Mouse (Mus musculus): Measurements from ENCODE around the gene Tanc2. TPM values are rescaled to one million over a fixed set of nuclear protein-coding genes. Genes with fewer than 3 reads are reported as not detected.

Gene Tanc2
- total and polyA plus RNA-seq, 3 experiments = 0.04 to 0.18 TPM; not detected in 1

- H3K4me3 ChIP-seq (ENCODE audit: control insufficient read depth in 1 of 2, insufficient read depth in 1 of 2, low read depth in 2 of 2, low read length in 2 of 2) = no peak overlapping the region
- H3K27ac ChIP-seq (ENCODE audit: control insufficient read depth, low read depth, low read length) = no peak overlapping the region
- H3K9ac ChIP-seq (ENCODE audit: control insufficient read depth, low read depth, low read length, poor library complexity, severe bottlenecking) = no peak overlapping the region
- H3K79me2 ChIP-seq (ENCODE audit: control insufficient read depth, insufficient read depth, low read length, poor library complexity) = no peaks in the 10 kb centered on the region
- H3K36me3 ChIP-seq (ENCODE audit: control insufficient read depth in 1 of 2, insufficient read depth in 2 of 2, low read length in 2 of 2) = peaks cover 0 to 6% of the 10 kb centered on the region in 2 experiments; a peak in 2 of 4 replicates
- H3K4me1 ChIP-seq (ENCODE audit: control insufficient read depth in 1 of 2, insufficient read depth in 2 of 2, low read length in 2 of 2) = peaks cover 0 to 26% of the 10 kb centered on the region in 2 experiments; a peak in 3 of 4 replicates
- H3K27me3 ChIP-seq (ENCODE audit: control insufficient read depth in 1 of 2, insufficient read depth in 2 of 2, low read length in 2 of 2) = peaks cover under 1 to 7% of the 10 kb centered on the region in 2 experiments
- no peaks in the 10 kb centered on the region for H3K9me3 ChIP-seq (replicated peaks; ENCODE audit: insufficient read depth, low read length)
- TF ChIP-seq GATA1 (IDR thresholded peaks at IDR 0.05; ENCODE audit: low read depth, low read length) (peak; percentile 55), SIN3A (IDR thresholded peaks at IDR 0.05; ENCODE audit: low read length) (no peak), TAL1 (IDR thresholded peaks at IDR 0.05; ENCODE audit: low read length) (peak; percentile 60), EP300 (IDR thresholded peaks at IDR 0.05; ENCODE audit: low read depth in 1 of 2, low read length in 2 of 2) (peak; percentile 52 to 54), MEF2A (IDR thresholded peaks at IDR 0.05; ENCODE audit: extremely low read depth, insufficient replicate concordance, low read depth, low read length, poor library complexity, severe bottlenecking) (no peak), TCF12 (IDR thresholded peaks at IDR 0.05; ENCODE audit: low read depth, low read length) (peak; percentile 30; the same call in 1 of the 2 replicates), NELFE (IDR thresholded peaks at IDR 0.05; ENCODE audit: low read depth, low read length) (no peak)
- peak; percentile 43 for DNase-seq (ENCODE audit: low read depth, low spot score)
These were observed 331.5 kb downstream of the Tanc2 start for GRCm38 (mm10) chr11:105921275-105921674.

GRCm38 (mm10) chr11:105922769-105923663 is 333.2 kb downstream of the Tanc2 start:
- no peak for TF ChIP-seq MAFK (IDR thresholded peaks at IDR 0.05; ENCODE audit: borderline replicate concordance, low read depth, low read length)
- no peak for TF ChIP-seq POLR2AphosphoS5 (IDR thresholded peaks at IDR 0.05; ENCODE audit: borderline replicate concordance, low read depth, low read length)
- no peak for TF ChIP-seq CHD2 (IDR thresholded peaks at IDR 0.05; ENCODE audit: low read length)
- TF ChIP-seq ZNF384 (IDR thresholded peaks at IDR 0.05; ENCODE audit: low read depth, low read length) = no peak
- TF ChIP-seq MAX (IDR thresholded peaks at IDR 0.05; ENCODE audit: low read length) = no peak
- TF ChIP-seq RCOR1 (IDR thresholded peaks at IDR 0.05; ENCODE audit: low read depth, low read length) = no peak
- no peak for TF ChIP-seq GABPA (IDR thresholded peaks at IDR 0.05; ENCODE audit: low read depth, low read length)
- no peak for TF ChIP-seq EP300 (IDR thresholded peaks at IDR 0.05; ENCODE audit: low read depth in 1 of 2, low read length in 2 of 2)
- TF ChIP-seq GATA1 (IDR thresholded peaks at IDR 0.05; ENCODE audit: low read depth, low read length) = no peak
- no peak for TF ChIP-seq CTCF (IDR thresholded peaks at IDR 0.05 in 2 of 3, conservative IDR thresholded peaks at IDR 0.05 in 1 of 3; ENCODE audit: control insufficient read depth in 1 of 3, insufficient read depth in 1 of 3, low read depth in 2 of 3, low read length in 3 of 3, poor library complexity in 1 of 3, severe bottlenecking in 1 of 3)
- no peak for TF ChIP-seq ZC3H11A (IDR thresholded peaks at IDR 0.05; ENCODE audit: low read depth, low read length)
- TF ChIP-seq HCFC1 (IDR thresholded peaks at IDR 0.05; ENCODE audit: low read depth, low read length) = no peak
- no peak for TF ChIP-seq NELFE (IDR thresholded peaks at IDR 0.05; ENCODE audit: low read depth, low read length)
- TF ChIP-seq MYB (IDR thresholded peaks at IDR 0.05; ENCODE audit: low read depth, low read length) = no peak
- TF ChIP-seq ETS1 (IDR thresholded peaks at IDR 0.05; ENCODE audit: low read depth, low read length) = no peak
- no peak for TF ChIP-seq ELF1 (IDR thresholded peaks at IDR 0.05; ENCODE audit: low read depth, low read length)
- no peak for TF ChIP-seq MXI1 (IDR thresholded peaks at IDR 0.05; ENCODE audit: low read depth, low read length)
- Histone ChIP-seq H3K27ac (ENCODE audit: control insufficient read depth, low read depth, low read length) (no peak overlapping the region), H3K79me2 (ENCODE audit: control insufficient read depth, insufficient read depth, low read length, poor library complexity) (no peaks in the 10 kb centered on the region), H3K4me1 (ENCODE audit: control insufficient read depth in 1 of 2, insufficient read depth in 2 of 2, low read length in 2 of 2) (peaks cover 0 to 26% of the 10 kb centered on the region in 2 experiments; a peak in 3 of 4 replicates), H3K9ac (ENCODE audit: control insufficient read depth, low read depth, low read length, poor library complexity, severe bottlenecking) (no peak overlapping the region), H3K36me3 (ENCODE audit: control insufficient read depth in 1 of 2, insufficient read depth in 2 of 2, low read length in 2 of 2) (peaks cover 0 to 6% of the 10 kb centered on the region in 2 experiments; a peak in 2 of 4 replicates), H3K27me3 (ENCODE audit: control insufficient read depth in 1 of 2, insufficient read depth in 2 of 2, low read length in 2 of 2) (no peaks in the 10 kb centered on the region), H3K9me3 (replicated peaks; ENCODE audit: insufficient read depth, low read length) (no peaks in the 10 kb centered on the region), H3K4me3 (ENCODE audit: control insufficient read depth in 1 of 2, insufficient read depth in 1 of 2, low read depth in 2 of 2, low read length in 2 of 2) (no peak overlapping the region)
- peak; percentile 26 for DNase-seq (ENCODE audit: low read depth, low spot score)

All from MEL (cell line).